Mouse (Mus musculus) skeletal muscle tissue, postnatal 0 days (tissue): ENCODE data around the gene Pirt. TPM values are rescaled to one million over a fixed set of nuclear protein-coding genes. Genes with fewer than 3 reads are reported as not detected.

Source experiments
- polyA plus RNA-seq: library from polyadenylated mRNA; unstranded; fragments of >200 nt; fragmentation: Nextera tagmentation; extraction: Ambion mirVana; gene quantifications from 2 replicates; pipeline ENCODE4 v1.2.1, GENCODE M21; 2015

Pirt gene
- 0.02 TPM in 1 of 2 replicates, not detected in the other for polyA plus RNA-seq

GRCm38 (mm10) chr11:66911811-66912210, at the start of gene Pirt:
Pirt (plus strand) TSS chr11:66911981.

GRCm38 (mm10) chr11:66956303-66956702, 44.5 kb downstream of the Pirt start, which contains the start of gene Tmem238l:
Tmem238l (plus strand) TSS chr11:66956638.

Other genes starting within 250 kb of the Pirt start
- not detected in 2 replicates for gene Tmem238l, start 44.7 kb downstream of the Pirt start, polyA plus RNA-seq
- gene Tmem220, start 113.2 kb downstream of the Pirt start, polyA plus RNA-seq: 2.0 and 2.2 TPM in 2 replicates
- 16.1 and 17.6 TPM in 2 replicates for gene Adprm, start 140.6 kb downstream of the Pirt start, polyA plus RNA-seq
- gene Sco1, start 140.7 kb downstream of the Pirt start, polyA plus RNA-seq: 13.8 and 14.1 TPM in 2 replicates
- gene Myh3, start 166.3 kb downstream of the Pirt start, polyA plus RNA-seq: 576 and 700 TPM in 2 replicates